Mouse (Mus musculus) hindbrain, embryonic 14.5 days (tissue): ENCODE results near the gene Zfp990. TPM values are rescaled to one million over a fixed set of nuclear protein-coding genes. Genes with fewer than 3 reads are reported as not detected.
"Not testable (repeated sequence)": the region's sequence is repeated elsewhere in the genome, so short reads cannot be mapped to it uniquely, and the experiment has no call there.

Experiments
- ATAC-seq: fragments of 200-750 bp; cut with Nextera tagmentation; 2 replicates; pipeline ENCODE4 v1.8.0; 2017; ENCODE audit warnings: moderate number of reproducible peaks, mild to moderate bottlenecking, moderate TSS enrichment, moderate library complexity; ENCODE audit not compliant: low FRiP score
- DNase-seq: peaks from one replicate; pipeline ENCODE4 v3.0.0-alpha.2; 2015; ENCODE audit warnings: low spot score
- H3K27ac ChIP-seq: fragments of 300-500 bp; sonication (generic); 2 replicates; pipeline ENCODE4 v1.5.1; 2014; ENCODE audit warnings: mild to moderate bottlenecking, moderate library complexity
- H3K27me3 ChIP-seq: fragments of 300-500 bp; sonication (generic); 2 replicates; pipeline ENCODE4 v1.6.1; 2014; ENCODE audit warnings: mild to moderate bottlenecking, low read length, mixed read lengths; ENCODE audit not compliant: control insufficient read depth, insufficient read depth
- H3K36me3 ChIP-seq: fragments of 300-500 bp; sonication (generic); replicated peaks from 2 replicates; pipeline ENCODE4 v1.6.1; 2014; ENCODE audit not compliant: control insufficient read depth, insufficient read depth
- H3K4me1 ChIP-seq: fragments of 300-500 bp; sonication (generic); replicated peaks from 2 replicates; pipeline ENCODE4 v1.6.1; 2014; ENCODE audit warnings: antibody characterized with exemption, low read length, mixed read lengths; ENCODE audit not compliant: control insufficient read depth, insufficient read depth
- H3K4me2 ChIP-seq: fragments of 300-500 bp; sonication (generic); replicated peaks from 2 replicates; pipeline ENCODE4 v1.6.1; 2014; ENCODE audit warnings: mild to moderate bottlenecking, moderate library complexity
- H3K4me3 ChIP-seq: fragments of 300-500 bp; sonication (generic); replicated peaks from 2 replicates; pipeline ENCODE4 v1.5.1; 2014; ENCODE audit warnings: mild to moderate bottlenecking, low read length
- H3K9ac ChIP-seq: fragments of 300-500 bp; sonication (generic); 2 replicates; pipeline ENCODE4 v1.6.1; 2014
- H3K9me3 ChIP-seq: fragments of 300-500 bp; sonication (generic); 2 replicates; pipeline ENCODE4 v1.6.1; 2016; ENCODE audit warnings: low read length; ENCODE audit not compliant: control insufficient read depth
- WGBS: fragments of 180-500 bp; shearing (Covaris S2); extraction: QIAGEN DNeasy Blood & Tissue Kit; methylation state at CpG from one replicate; pipeline ENCODE4 v1.1.7; 2014; 5-methylcytosine and 5-hydroxymethylcytosine counted together
- polyA plus RNA-seq: library from polyadenylated mRNA; unstranded; fragments of >200 nt; fragmentation: Nextera tagmentation; extraction: Ambion mirVana; gene quantifications from 2 replicates; pipeline ENCODE4 v1.2.1, GENCODE M21; 2014

Gene Zfp990
- polyA plus RNA-seq, 1 experiment from 2014 or later: 0.12 TPM

DNA sequence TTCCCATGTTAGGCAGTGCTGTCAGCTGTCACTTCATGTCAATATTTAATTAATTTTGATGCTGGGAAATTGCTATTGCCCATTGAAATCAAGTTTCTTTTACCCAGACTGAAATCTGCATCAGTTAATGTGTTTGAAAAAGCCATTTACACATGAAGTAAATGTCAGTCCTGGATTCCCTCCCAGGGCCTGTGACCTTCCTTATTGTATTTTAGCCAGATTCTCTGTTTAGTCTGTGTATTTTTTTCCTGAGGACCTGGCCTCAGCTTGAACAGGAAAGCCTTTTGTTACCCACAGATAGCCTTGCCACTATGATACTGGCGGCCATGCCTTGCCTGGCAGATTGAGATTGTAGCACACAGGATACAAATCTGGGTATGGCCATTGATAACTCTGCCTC is 6.8 kb downstream of the Zfp990 start:
- WGBS: 100% methylated on average over 1 of the region's 1 CpGs
- H3K27me3 ChIP-seq, ATAC-seq: not testable (repeated sequence)

DNA sequence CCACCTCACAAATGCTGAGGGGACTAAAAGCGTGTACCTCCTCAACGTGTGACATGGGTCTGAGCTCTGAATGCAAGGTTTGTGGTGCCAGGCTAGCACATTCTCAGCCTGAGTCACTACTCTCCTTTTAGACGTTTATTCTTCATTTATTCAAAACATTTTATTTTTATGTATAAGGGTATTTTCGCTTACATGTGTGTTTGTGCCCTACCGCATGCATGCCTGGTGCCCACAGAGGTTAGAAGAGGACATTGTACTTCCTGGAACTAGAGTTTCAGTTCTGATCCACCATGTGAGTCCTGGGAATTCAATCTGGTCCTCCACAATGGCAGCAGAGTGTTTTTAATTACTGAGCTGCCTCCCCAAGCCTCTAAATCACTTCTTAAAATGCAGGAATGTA is 33.3 kb downstream of the Zfp990 start:
- ATAC-seq, H3K4me3 ChIP-seq, H3K4me2 ChIP-seq, H3K36me3 ChIP-seq, H3K27ac ChIP-seq, DNase-seq, H3K9ac ChIP-seq, H3K27me3 ChIP-seq, H3K4me1 ChIP-seq: not testable (repeated sequence)
- H3K9me3 ChIP-seq: peaks cover 48% of the 10 kb centered on the region
- 85% methylated on average over 5 of the region's 5 CpGs for WGBS

More for the DNA sequence above, 6.8 kb downstream of the Zfp990 start:
- not testable (repeated sequence) for H3K4me1 ChIP-seq, H3K36me3 ChIP-seq, H3K9ac ChIP-seq, H3K4me3 ChIP-seq, H3K27ac ChIP-seq, DNase-seq, H3K4me2 ChIP-seq, H3K9me3 ChIP-seq

DNA sequence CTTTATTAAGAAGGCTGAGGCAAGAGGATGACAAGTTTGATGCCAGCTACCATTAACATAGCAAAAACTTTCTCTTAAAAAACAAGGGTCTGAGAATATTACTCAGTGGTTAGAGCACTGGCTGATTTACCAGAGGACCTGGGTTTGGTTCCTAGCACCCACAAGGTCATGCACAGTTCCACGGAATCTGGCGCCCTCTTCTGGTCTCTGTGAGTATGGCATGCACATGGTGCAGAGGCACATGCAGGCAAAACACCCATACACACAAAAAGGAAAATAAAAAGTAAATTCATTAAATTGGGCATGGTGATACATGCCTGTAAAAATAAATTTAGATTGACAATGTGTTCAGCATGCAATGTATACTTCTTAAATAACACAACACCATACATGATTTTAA is 34.5 kb downstream of the Zfp990 start:
- not testable (repeated sequence) for H3K36me3 ChIP-seq, DNase-seq, H3K4me1 ChIP-seq, H3K4me3 ChIP-seq, ATAC-seq, H3K27ac ChIP-seq, H3K27me3 ChIP-seq, H3K9ac ChIP-seq, H3K4me2 ChIP-seq
- peaks cover 43% of the 10 kb centered on the region for H3K9me3 ChIP-seq
- 26% methylated on average over 2 of the region's 2 CpGs for WGBS

DNA sequence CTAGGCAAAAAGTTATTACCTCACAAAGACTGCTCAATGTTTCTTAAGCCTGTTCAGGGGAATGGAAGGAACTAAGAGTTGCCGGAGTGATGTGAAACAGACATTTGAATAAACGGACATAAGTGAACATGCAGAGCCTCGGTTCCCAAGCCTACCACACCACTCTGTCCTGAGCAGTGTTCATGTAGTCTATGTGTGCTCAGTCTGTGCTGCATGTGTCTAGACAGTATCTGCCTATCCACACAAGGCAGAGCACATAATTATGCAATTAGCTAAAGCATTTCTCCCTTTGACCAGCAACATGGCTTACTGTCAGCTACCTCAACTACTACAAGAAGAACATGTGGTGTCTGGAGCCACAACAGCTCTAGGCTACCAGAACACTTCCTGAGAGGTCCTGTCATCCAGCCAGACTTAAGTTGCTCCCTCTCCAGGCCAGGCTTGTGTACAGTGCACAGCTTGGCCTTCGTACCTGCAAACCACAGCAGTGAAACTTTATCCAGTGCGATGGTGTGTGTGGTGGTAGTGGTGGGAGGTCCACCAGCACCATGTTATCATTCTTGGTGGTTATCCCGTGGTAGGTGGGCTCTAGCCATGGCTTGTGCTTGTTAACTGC is 35.3 kb downstream of the Zfp990 start:
- DNase-seq, H3K9ac ChIP-seq, H3K36me3 ChIP-seq, H3K4me1 ChIP-seq, H3K27ac ChIP-seq, ATAC-seq, H3K4me2 ChIP-seq, H3K4me3 ChIP-seq, H3K27me3 ChIP-seq: not testable (repeated sequence)
- WGBS: 78% methylated on average over 6 of the region's 6 CpGs
- H3K9me3 ChIP-seq: peaks cover 40% of the 10 kb centered on the region

DNA sequence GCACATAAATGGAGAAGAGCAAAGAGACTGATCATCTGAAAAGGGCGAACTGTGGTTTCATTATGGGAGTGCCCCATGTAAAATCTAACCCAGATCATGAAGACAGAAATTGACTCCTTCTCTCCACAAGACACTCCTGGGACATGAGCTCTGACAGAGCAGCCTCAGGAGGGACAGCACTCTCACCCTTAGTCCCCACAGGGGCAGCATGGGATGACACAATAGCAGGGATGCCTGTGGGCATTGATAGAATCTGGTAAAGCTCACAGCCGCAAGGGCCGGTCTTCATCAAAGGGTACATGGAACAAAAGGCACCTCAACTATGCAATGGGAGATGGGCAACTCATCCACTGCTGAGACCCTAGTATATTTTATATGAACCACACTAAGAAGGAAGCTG is 35.9 kb downstream of the Zfp990 start:
- WGBS: 92% methylated on average over 3 of the region's 3 CpGs
- ATAC-seq: not testable (repeated sequence)

DNA sequence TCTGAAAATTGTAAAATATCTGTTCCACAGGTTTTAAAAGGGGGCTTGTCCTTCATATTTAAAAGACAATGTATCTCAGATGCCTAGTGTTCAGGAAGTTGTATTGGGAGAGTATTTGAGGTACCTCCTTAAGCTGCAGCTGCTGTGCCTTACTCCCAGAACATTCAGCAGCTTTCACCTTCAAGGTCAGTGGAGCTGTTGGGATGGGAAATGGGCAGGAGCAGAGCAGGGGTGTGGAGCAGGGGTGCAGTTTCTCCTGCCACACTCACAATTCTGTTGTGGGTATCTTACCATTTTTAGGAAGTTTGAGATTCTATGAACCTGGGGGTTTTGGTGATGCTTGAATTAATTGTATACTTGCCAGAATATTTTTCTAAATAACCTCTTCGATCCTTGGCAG is 46.1 kb downstream of the Zfp990 start:
- H3K27ac ChIP-seq: no peak overlapping the region
- H3K4me1 ChIP-seq: no peaks in the 10 kb centered on the region
- H3K4me3 ChIP-seq: no peak overlapping the region
- no peak overlapping the region for H3K4me2 ChIP-seq
- DNase-seq (no peak), ATAC-seq (no peak)
- no peaks in the 10 kb centered on the region for H3K27me3 ChIP-seq
- H3K9me3 ChIP-seq: peaks cover 66% of the 10 kb centered on the region
- H3K36me3 ChIP-seq: no peaks in the 10 kb centered on the region
- WGBS: 52% methylated on average over 1 of the region's 1 CpGs
- no peak overlapping the region for H3K9ac ChIP-seq

More for the DNA sequence above, 35.9 kb downstream of the Zfp990 start:
- H3K9ac ChIP-seq, H3K27me3 ChIP-seq, H3K4me1 ChIP-seq, H3K4me2 ChIP-seq, DNase-seq, H3K36me3 ChIP-seq, H3K27ac ChIP-seq, H3K4me3 ChIP-seq: not testable (repeated sequence)
- peaks cover 34% of the 10 kb centered on the region for H3K9me3 ChIP-seq

DNA sequence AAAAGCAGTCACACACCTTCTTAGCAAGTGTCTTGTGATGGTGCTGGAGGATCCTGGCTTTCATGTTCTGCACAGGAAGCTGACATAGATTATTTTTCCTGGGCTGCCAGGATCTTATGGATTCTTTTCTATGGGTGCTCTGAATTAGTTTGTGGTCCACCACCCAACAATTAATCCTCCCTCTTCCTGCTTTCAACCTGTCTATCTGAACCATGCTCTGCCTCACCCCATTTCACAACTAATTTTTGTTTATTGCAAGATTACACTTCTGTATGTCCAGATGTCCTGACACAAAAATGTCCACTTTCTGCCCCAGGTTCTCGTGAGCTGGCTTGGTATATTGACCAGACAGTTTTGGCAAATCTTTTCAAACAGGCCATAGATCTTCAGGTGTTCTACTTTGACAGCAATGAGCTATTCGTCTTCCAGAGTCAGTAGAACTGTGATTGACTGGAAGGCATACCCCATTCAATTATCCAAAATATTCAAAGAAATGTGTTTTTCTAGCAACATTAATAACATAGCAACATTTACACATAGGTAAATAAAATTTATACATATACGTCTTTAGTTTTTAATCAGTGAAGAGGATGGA is 49.0 kb downstream of the Zfp990 start:
- H3K36me3 ChIP-seq: no peaks in the 10 kb centered on the region
- no peaks in the 10 kb centered on the region for H3K4me1 ChIP-seq
- H3K4me3 ChIP-seq: no peak overlapping the region
- ATAC-seq: no peak
- no peak overlapping the region for H3K9ac ChIP-seq
- peaks cover 79% of the 10 kb centered on the region for H3K9me3 ChIP-seq
- no peak overlapping the region for H3K4me2 ChIP-seq
- WGBS: 42% methylated on average over 3 of the region's 3 CpGs
- no peak overlapping the region for H3K27ac ChIP-seq
- H3K27me3 ChIP-seq: no peaks in the 10 kb centered on the region
- DNase-seq: no peak

DNA sequence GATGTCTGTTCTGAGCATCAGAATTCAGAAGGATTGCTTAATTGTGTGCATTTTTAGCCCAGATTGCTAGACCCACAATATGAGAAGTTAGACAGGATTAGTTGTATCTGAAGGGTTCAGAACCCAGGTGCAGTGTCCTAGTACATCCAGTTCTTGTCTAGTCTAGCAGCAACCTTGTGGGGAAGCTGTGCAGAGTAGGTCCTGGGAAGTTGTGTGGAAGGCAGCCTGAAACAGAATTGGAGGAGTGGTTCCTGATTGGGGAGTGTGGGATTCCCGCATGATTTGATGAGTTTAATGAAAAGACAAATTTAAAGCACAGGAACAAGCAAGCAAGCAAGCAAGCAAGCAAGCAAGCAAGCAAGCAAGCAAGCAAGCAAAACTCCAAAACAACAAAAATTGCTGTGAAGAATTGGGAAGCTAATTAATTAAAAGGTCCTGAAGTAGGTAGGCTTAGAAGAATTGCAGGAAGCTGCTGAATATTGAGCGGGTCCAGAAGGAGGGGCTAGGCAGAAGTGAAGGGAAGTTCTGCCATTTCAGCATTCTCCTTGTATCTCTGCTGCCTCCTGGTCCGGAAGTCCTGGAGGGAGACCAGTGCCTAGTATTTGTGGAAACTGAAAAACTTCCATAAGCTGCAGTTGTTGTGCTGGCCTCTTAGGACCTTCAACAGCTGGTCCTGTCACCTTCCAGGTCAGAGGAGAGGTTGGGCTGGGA is 53.7 kb downstream of the Zfp990 start:
- no peak overlapping the region for H3K4me2 ChIP-seq
- H3K4me1 ChIP-seq: no peaks in the 10 kb centered on the region
- no peak overlapping the region for H3K27ac ChIP-seq
- H3K9ac ChIP-seq: no peak overlapping the region
- no peak overlapping the region for H3K4me3 ChIP-seq
- DNase-seq: no peak
- no peak for ATAC-seq
- peaks cover 69% of the 10 kb centered on the region for H3K9me3 ChIP-seq
- H3K27me3 ChIP-seq: no peaks in the 10 kb centered on the region
- WGBS: 79% methylated on average over 3 of the region's 3 CpGs
- H3K36me3 ChIP-seq: no peaks in the 10 kb centered on the region

DNA sequence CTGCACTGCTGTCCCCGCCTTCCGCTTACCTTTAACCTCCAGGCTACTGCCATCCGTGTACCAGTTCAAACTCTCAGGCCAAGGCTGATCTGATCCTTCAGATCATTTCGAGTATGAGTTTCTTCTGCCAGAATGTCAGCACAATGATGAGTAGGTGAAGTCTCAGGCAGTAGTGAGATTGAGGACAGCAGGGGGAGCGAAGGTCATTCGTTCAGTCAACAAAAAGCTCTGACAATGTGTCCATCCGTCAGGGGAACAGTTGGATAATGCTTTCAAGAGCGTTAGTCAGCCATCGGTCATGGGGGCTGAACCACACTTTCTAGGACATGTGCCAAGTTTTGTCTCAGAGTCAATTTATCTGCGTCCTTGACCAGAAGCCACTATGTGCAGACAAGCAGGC is 59.9 kb downstream of the Zfp990 start:
- DNase-seq, H3K36me3 ChIP-seq, H3K9ac ChIP-seq, H3K4me2 ChIP-seq, ATAC-seq, H3K4me1 ChIP-seq, H3K27ac ChIP-seq, H3K27me3 ChIP-seq, H3K4me3 ChIP-seq: not testable (repeated sequence)
- H3K9me3 ChIP-seq: peaks cover 33% of the 10 kb centered on the region
- 91% methylated on average over 5 of the region's 10 CpGs for whole genome bisulfite sequencing
